Mouse (Mus musculus) MEL (cell line): ENCODE measurements around the gene Pir.

Source experiments
- CTCF ChIP-seq, 3 experiments: IDR thresholded peaks in 2 of 3; conservative IDR thresholded peaks in 1 of 3; 2 replicates each; pipeline ENCODE4 v1.5.1; 2011 to 2012; ENCODE audit warnings: low read length in 3 of 3, low read depth in 2 of 3, mild to moderate bottlenecking in 2 of 3, improper control_type of control experiment in 1 of 3, inconsistent platforms in 1 of 3, mixed read lengths in 1 of 3, moderate library complexity in 1 of 3; ENCODE audit not compliant: control insufficient read depth in 1 of 3, insufficient read depth in 1 of 3, poor library complexity in 1 of 3, severe bottlenecking in 1 of 3
- EP300 ChIP-seq, 2 experiments: IDR thresholded peaks; 2 replicates each; pipeline ENCODE4 v1.6.1; 2011; ENCODE audit warnings: improper control_type of control experiment in 2 of 2, low read length in 2 of 2, low read depth in 1 of 2, mild to moderate bottlenecking in 1 of 2
- ZC3H11A ChIP-seq: IDR thresholded peaks from 2 replicates; pipeline ENCODE4 v1.6.1; 2012; ENCODE audit warnings: low read depth, mild to moderate bottlenecking, inconsistent platforms, low read length, improper control_type of control experiment
- ZNF384 ChIP-seq: IDR thresholded peaks from 2 replicates; pipeline ENCODE4 v1.6.1; 2012; ENCODE audit warnings: low read depth, mild to moderate bottlenecking, inconsistent platforms, low read length, improper control_type of control experiment

GRCm38 (mm10) chrX:164410562-164410961 is 141.4 kb downstream of the Pir start:
- TF ChIP-seq ZC3H11A (no peak), EP300 (IDR thresholded peaks at IDR 0.05; ENCODE audit: low read depth in 1 of 2, low read length in 2 of 2) (no peak), ZNF384 (no peak), CTCF (IDR thresholded peaks at IDR 0.05 in 2 of 3, conservative IDR thresholded peaks at IDR 0.05 in 1 of 3; ENCODE audit: control insufficient read depth in 1 of 3, insufficient read depth in 1 of 3, low read depth in 2 of 3, low read length in 3 of 3, poor library complexity in 1 of 3, severe bottlenecking in 1 of 3) (no peak)
